ENCODE assay signal across 22 mouse cellular contexts in the genomic region with DNA sequence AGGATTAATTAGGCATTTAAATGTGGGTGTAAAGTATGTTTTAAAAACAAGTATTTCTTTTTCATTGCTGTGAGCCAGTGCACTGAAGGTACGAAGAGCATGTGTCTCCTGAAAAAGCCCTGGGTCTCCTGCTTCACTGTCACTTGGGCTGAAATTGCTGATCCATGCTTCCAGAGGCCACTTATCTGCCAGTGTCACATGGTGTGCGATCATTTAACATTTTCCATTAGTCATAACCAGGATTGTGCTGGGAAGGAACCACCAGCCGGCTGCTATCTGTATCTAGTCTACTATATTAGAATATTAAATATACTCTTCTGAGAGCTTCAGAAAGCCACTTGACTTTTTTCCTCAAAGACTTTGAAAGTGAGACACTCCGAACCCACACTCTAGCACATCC.
DNase-seq lines count a peak whose midpoint lies in the region; ATAC-seq and TF ChIP-seq lines count a peak whose summit lies in the region.
"Had no signal": no experiment of that assay in that cellular context is flagged by ENCODE, and none has a peak within 500 bp of the region (broad histone marks: within the 10 kb centered on the region; RNA-seq: fewer than 3 reads in every experiment).

No protein-coding gene starts in this region.

- H3K27ac ChIP-seq in heart, embryonic 10.5 days: no peak overlapping the region
- peak overlapping the region; percentile 17; the same call in 1 of the 2 replicates for H3K27ac ChIP-seq in midbrain, embryonic 15.5 days
- H3K27ac ChIP-seq in midbrain, embryonic 13.5 days: no peak overlapping the region
- H3K27ac ChIP-seq: embryonic facial prominence, embryonic 13.5 days; heart, adult 2 months; heart, embryonic 13.5 days; hindbrain, embryonic 12.5 days; hindbrain, postnatal 0 days had no signal

- TF ChIP-seq POLR2A in brain, embryonic 14.5 days (IDR thresholded peaks at IDR 0.05; ENCODE audit: borderline replicate concordance, extremely low read depth, insufficient read depth, insufficient read length, poor library complexity, severe bottlenecking): no peak

- no peaks in the 10 kb centered on the region for H3K4me1 ChIP-seq in heart, embryonic 10.5 days
- H3K4me1 ChIP-seq in midbrain, embryonic 15.5 days: peaks cover 52% of the 10 kb centered on the region
- H3K4me1 ChIP-seq in midbrain, embryonic 13.5 days (replicated peaks): peaks cover 51% of the 10 kb centered on the region

- ATAC-seq in midbrain, embryonic 15.5 days (replicated peaks): no peak
- no peak for ATAC-seq in midbrain, embryonic 13.5 days
- ATAC-seq in monocyte, adult 5-6 weeks (replicated peaks; ENCODE audit: insufficient number of reproducible peaks, low FRiP score, low TSS enrichment, poor library complexity, severe bottlenecking): no peak
- ATAC-seq: activated CD4-positive, CD25-positive, alpha-beta regulatory T cell, adult 4 months; forebrain, embryonic 13.5 days; hindbrain, postnatal 0 days; Patski had no signal

- peak; percentile 40 for DNase-seq in adrenal gland, adult 2 months
- no peak for DNase-seq in adrenal gland, postnatal 10 days
- peak; percentile 49 for DNase-seq in heart, adult 8-10 months (ENCODE audit: low spot score)
- no peak for DNase-seq in heart, embryonic 10.5 days (ENCODE audit: low spot score)
- DNase-seq in brain, embryonic 14.5 days (ENCODE audit: low read depth): peak; percentile 54
- DNase-seq: adrenal gland, adult 8-10 months; cerebellum, adult 18-20 months; cerebellum, adult 9-11 months; cerebellum, postnatal 36 days; heart, adult 2 months; heart, postnatal 4 days had no signal

- no peak for TF ChIP-seq CTCF in brain, embryonic 14.5 days (IDR thresholded peaks at IDR 0.05; ENCODE audit: borderline replicate concordance, extremely low read depth, insufficient read depth, insufficient read length)

- peaks cover 66% of the 10 kb centered on the region for H3K27me3 ChIP-seq in heart, embryonic 10.5 days (ENCODE audit: insufficient read depth, poor library complexity, severe bottlenecking)
- H3K27me3 ChIP-seq in midbrain, embryonic 15.5 days (replicated peaks): no peaks in the 10 kb centered on the region
- no peaks in the 10 kb centered on the region for H3K27me3 ChIP-seq in midbrain, embryonic 13.5 days
- H3K27me3 ChIP-seq: CH12.LX; embryonic facial prominence, embryonic 13.5 days; forebrain, embryonic 13.5 days; hindbrain, embryonic 12.5 days; Patski had no signal

- H3K36me3 ChIP-seq in heart, embryonic 10.5 days: no peaks in the 10 kb centered on the region
- no peaks in the 10 kb centered on the region for H3K36me3 ChIP-seq in midbrain, embryonic 15.5 days (replicated peaks)
- no peaks in the 10 kb centered on the region for H3K36me3 ChIP-seq in midbrain, embryonic 13.5 days
- H3K36me3 ChIP-seq: embryonic facial prominence, embryonic 13.5 days; heart, embryonic 13.5 days; hindbrain, embryonic 12.5 days had no signal

- H3K9ac ChIP-seq in midbrain, embryonic 15.5 days: no peak overlapping the region
- no peak overlapping the region for H3K9ac ChIP-seq in midbrain, embryonic 13.5 days (replicated peaks)
- H3K9ac ChIP-seq: embryonic facial prominence, embryonic 13.5 days; forebrain, embryonic 13.5 days; heart, embryonic 13.5 days; hindbrain, embryonic 12.5 days had no signal

- no peaks in the 10 kb centered on the region for H3K9me3 ChIP-seq in heart, embryonic 10.5 days
- H3K9me3 ChIP-seq in midbrain, embryonic 15.5 days: no peaks in the 10 kb centered on the region
- H3K9me3 ChIP-seq in midbrain, embryonic 13.5 days: no peaks in the 10 kb centered on the region
- H3K9me3 ChIP-seq: embryonic facial prominence, embryonic 13.5 days; forebrain, embryonic 13.5 days; heart, embryonic 13.5 days; hindbrain, embryonic 12.5 days had no signal

- no peak overlapping the region for H3K4me3 ChIP-seq in heart, embryonic 10.5 days
- H3K4me3 ChIP-seq in midbrain, embryonic 15.5 days: no peak overlapping the region
- H3K4me3 ChIP-seq in midbrain, embryonic 13.5 days (replicated peaks): no peak overlapping the region
- H3K4me3 ChIP-seq: embryonic facial prominence, embryonic 13.5 days; forebrain, embryonic 13.5 days; heart, adult 2 months; heart, embryonic 13.5 days; hindbrain, embryonic 12.5 days had no signal

- no peak overlapping the region for H3K4me2 ChIP-seq in midbrain, embryonic 15.5 days
- H3K4me2 ChIP-seq in midbrain, embryonic 13.5 days (replicated peaks): no peak overlapping the region
- H3K4me2 ChIP-seq: embryonic facial prominence, embryonic 13.5 days; forebrain, embryonic 13.5 days; heart, embryonic 13.5 days; hindbrain, embryonic 12.5 days had no signal

- WGBS in heart, embryonic 10.5 days: 76% methylated on average over 4 of the region's 4 CpGs
- WGBS in midbrain, embryonic 15.5 days: 47% methylated on average over 4 of the region's 4 CpGs
- 68% methylated on average over 4 of the region's 4 CpGs for WGBS in midbrain, embryonic 13.5 days

Comparison
In these comparisons a context has a peak if more than half of its experiments do, and no peak if none do; other contexts are left out.
1. DNase-seq: peak in adrenal gland, adult 2 months (single experiment), heart, adult 8-10 months (single experiment) and brain, embryonic 14.5 days (single experiment); none in adrenal gland, postnatal 10 days (single experiment) and heart, embryonic 10.5 days (single experiment).